8 mouse cellular contexts compared by ENCODE assay signal in the genomic region with DNA sequence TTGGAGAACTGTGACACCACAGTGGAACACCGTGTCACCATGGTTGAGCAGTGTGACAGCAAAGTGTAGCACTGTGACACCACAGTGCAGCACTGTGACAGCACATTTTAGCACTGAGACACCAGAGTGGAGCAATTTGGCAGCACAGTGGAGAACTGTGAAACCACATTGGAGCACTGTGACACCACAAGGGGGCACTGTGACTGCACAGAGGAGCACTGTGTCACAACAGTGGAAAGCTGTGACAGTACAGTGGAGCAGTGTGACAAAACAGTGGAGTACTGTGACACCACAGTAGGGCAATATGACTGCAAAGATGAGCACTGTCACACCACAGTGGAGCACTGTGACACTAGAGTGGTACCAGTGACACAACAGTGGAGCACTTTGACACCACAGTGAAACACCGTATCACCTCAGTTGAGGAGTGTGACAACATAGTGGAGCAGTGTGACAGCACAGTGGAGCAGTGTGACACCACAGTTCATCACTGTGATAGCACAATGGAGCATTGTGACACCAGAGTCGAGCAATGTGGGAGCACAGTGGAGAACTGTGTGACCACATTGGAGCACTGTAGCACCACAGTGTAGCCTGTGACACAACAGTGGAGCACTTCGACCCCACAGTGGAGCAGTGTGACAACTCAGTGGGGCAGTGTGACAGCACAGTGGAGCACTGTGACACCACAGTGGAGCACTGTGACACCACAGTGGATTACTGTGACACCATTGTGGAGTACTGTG.
DNase-seq lines count a peak whose midpoint lies in the region; ATAC-seq and TF ChIP-seq lines count a peak whose summit lies in the region.

No protein-coding gene starts in this region.

- H3K9ac ChIP-seq in intestine, embryonic 15.5 days, result no peak overlapping the region
- no peak overlapping the region for H3K9ac ChIP-seq in midbrain, embryonic 12.5 days (replicated peaks)

- no peak overlapping the region for H3K4me3 ChIP-seq in thymus, adult 2 months (ENCODE audit: control insufficient read depth, insufficient read depth, low read length)
- no peak overlapping the region for H3K4me3 ChIP-seq in intestine, embryonic 15.5 days (replicated peaks)
- H3K4me3 ChIP-seq in midbrain, embryonic 12.5 days, result no peak overlapping the region

- WGBS in thymus, adult 2 months, result 90% methylated on average over 4 of the region's 4 CpGs
- 83% methylated on average over 4 of the region's 4 CpGs for WGBS in intestine, embryonic 15.5 days
- 77% methylated on average over 4 of the region's 4 CpGs for WGBS in midbrain, embryonic 12.5 days

- no peaks in the 10 kb centered on the region for H3K36me3 ChIP-seq in thymus, adult 2 months (ENCODE audit: control insufficient read depth, insufficient read depth, low read length)
- H3K36me3 ChIP-seq in intestine, embryonic 15.5 days, result no peaks in the 10 kb centered on the region
- H3K36me3 ChIP-seq in midbrain, embryonic 12.5 days, result 0 out of 2 replicates have a peak, but pooled peaks cover 2% of the 10 kb centered on the region

- H3K27me3 ChIP-seq in thymus, adult 2 months (ENCODE audit: control insufficient read depth, insufficient read depth, low read length), result no peaks in the 10 kb centered on the region
- H3K27me3 ChIP-seq in intestine, embryonic 15.5 days (replicated peaks), result no peaks in the 10 kb centered on the region
- H3K27me3 ChIP-seq in midbrain, embryonic 12.5 days, result no peaks in the 10 kb centered on the region

- no peak overlapping the region for H3K27ac ChIP-seq in thymus, adult 2 months (ENCODE audit: control insufficient read depth, insufficient read depth, low read length)
- no peak overlapping the region for H3K27ac ChIP-seq in intestine, embryonic 15.5 days
- no peak overlapping the region for H3K27ac ChIP-seq in midbrain, embryonic 12.5 days (replicated peaks)

- H3K4me2 ChIP-seq in intestine, embryonic 15.5 days (replicated peaks), result no peak overlapping the region
- no peak overlapping the region for H3K4me2 ChIP-seq in midbrain, embryonic 12.5 days (replicated peaks)

- peak; percentile 17 to 68 for DNase-seq in adrenal gland, adult (ENCODE audit: inconsistent age in 2 of 2, low spot score in 1 of 2)
- no peak for DNase-seq in adrenal gland, adult 8-10 months
- peak; percentile 1 for DNase-seq in thymus, postnatal 14 days
- DNase-seq in thymus, adult 2 months, result no peak
- no peak for DNase-seq in layer of hippocampus, adult 18-20 months (ENCODE audit: low spot score in 2 of 2)
- DNase-seq in right cerebral cortex, postnatal 4 days, result no peak

- H3K4me1 ChIP-seq in thymus, adult 2 months (replicated peaks; ENCODE audit: control insufficient read depth, insufficient read depth, low read length), result no peaks in the 10 kb centered on the region
- no peaks in the 10 kb centered on the region for H3K4me1 ChIP-seq in intestine, embryonic 15.5 days (replicated peaks)
- H3K4me1 ChIP-seq in midbrain, embryonic 12.5 days, result no peaks in the 10 kb centered on the region

- no peak for TF ChIP-seq CTCF in thymus, adult 2 months (IDR thresholded peaks at IDR 0.05; ENCODE audit: borderline replicate concordance, control insufficient read depth, extremely low read depth, insufficient read depth, low read length, poor library complexity)

- peak; percentile 28; the same call in 1 of the 2 replicates for ATAC-seq in intestine, embryonic 15.5 days
- 0 out of 2 replicates have a peak, but pooled peaks have one; percentile 11 for ATAC-seq in midbrain, embryonic 12.5 days (ENCODE audit: low FRiP score, low read depth)

- H3K9me3 ChIP-seq in intestine, embryonic 15.5 days, result 0 out of 2 replicates have a peak, but pooled peaks cover 26% of the 10 kb centered on the region
- H3K9me3 ChIP-seq in midbrain, embryonic 12.5 days, result peaks cover 66% of the 10 kb centered on the region

- no peak for TF ChIP-seq POLR2A in thymus, adult 2 months (IDR thresholded peaks at IDR 0.05; ENCODE audit: control insufficient read depth, extremely low read depth, insufficient read depth, low read length, poor library complexity)

Comparison
In these comparisons a context has a peak if more than half of its experiments do, and no peak if none do; other contexts are left out.
1. DNase-seq: peak in adrenal gland, adult (2 of 2) and thymus, postnatal 14 days (single experiment); none in adrenal gland, adult 8-10 months (single experiment), thymus, adult 2 months (single experiment), layer of hippocampus, adult 18-20 months (0 of 2) and right cerebral cortex, postnatal 4 days (single experiment).